Mouse (Mus musculus) brain, embryonic 18.5 days (tissue): ENCODE measurements at regions not wholly inside any gene's neighbourhood (a gene's known extent, or its start where the extent isn't known, plus 50 kb on each side); places are given as distances from the start of the nearest gene placed in this dataset.
A peak's percentile ranks its signal among the peaks of the same experiment; 100 is the strongest.

Experiments used
- DNase-seq: peaks from one replicate; pipeline ENCODE4 v3.0.0-alpha.2; 2012; ENCODE audit warnings: low read depth, low spot score

DNA sequence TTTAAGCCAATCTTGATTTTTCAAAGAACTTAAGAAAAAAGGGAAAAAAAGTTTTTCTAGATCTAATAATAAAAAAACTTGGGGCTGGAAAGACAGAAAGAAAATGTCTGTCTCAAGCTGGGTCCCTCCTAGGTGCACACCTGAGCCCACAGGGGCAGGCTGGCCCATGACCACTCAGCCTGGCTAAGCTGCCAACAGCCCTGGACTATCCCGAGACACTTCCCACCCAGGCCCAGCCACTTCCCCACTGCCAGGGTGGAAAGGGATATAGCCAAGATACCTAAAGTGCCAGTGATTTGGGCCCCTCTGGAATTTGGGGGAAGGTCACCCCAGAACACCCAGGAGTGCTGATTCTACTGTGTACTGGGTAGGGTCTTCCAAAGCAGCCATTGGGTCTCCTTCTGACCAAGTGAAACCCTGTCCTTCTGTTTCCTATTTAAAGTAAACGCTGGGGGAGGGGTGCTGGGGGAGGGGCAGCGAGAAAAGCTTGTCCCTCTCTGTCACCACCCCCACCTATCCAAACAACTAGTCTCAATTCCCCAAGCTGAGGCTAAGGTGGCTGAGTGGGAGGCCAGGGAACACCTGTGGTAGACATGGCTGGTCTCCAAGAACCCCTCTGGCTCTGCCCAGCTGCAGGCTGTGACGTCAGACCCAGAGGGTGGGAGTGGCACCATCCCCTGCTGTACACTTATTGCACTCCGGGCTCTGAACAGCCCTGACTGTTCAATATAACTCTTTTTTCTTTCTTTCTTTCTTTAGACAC is 62.6 kb downstream of the Mcfd2 start:
- no peak for DNase-seq

GRCm38 (mm10) chr17:87202490-87202889 is 63.2 kb downstream of the Mcfd2 start:
- no peak for DNase-seq

DNA sequence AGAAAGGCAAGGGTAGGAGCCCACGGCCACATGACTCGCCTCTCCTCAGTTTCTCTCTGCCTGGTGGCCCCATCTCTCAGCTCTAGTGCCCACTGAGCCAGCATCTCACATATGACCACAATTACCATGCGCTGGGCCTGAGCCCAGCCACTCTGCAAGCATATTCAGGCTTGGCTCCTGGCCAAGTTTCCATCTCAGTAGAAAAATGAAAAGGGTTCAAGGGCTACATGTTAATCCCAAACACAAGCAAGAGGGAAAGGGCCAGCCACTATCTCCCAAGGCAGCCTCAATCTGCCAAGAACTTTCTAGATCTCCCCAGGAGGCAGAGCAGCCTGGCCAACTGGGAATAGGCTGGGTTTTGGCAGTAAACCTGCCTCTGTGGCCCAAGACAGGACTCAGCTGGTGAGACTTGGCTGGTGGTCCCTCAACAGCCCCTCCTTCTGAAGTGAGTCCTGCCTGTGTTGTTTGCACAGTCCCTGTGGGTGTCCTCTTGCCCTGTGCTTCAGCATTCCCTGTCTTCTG is 65.0 kb downstream of the Mcfd2 start:
- peak; percentile 36 for DNase-seq

DNA sequence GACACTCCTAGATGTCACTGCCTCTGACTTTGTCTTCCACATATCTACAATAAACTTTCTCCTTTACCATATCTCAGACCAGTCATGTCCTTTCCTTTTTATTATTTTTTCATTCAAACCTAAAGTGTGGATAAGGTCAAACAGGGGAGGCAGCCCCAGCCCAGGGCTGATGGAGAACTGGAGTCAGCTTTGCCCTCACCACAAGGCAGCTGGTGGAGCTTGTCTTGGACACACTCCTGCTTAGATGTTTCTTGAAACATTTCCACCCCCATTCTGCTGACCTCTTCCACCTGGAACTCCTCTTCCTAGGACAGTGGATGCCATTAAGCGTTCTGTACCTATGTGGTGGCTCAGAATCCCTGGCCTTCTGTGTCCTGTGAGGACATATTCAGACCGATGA is 65.6 kb downstream of the Mcfd2 start:
- no peak for DNase-seq

DNA sequence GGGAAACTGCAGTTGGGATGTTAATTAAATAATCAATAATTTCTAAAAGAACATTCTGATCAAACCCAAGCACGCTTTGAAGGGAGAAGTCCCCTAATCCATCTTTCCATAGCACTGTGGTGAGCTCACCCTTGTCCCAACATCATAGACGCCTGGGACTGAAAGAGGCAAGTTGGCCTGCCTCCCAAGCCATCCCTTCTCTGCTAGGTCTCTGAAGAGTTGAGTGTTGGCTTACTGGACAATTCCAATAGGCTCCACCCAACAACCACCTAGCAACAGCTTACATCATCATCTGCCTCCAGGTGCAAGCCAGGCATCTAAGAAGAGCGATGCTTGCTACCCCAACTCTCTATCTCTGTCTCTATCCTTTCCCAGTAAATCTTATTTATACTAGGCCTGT is 66.6 kb downstream of the Mcfd2 start:
- no peak for DNase-seq

DNA sequence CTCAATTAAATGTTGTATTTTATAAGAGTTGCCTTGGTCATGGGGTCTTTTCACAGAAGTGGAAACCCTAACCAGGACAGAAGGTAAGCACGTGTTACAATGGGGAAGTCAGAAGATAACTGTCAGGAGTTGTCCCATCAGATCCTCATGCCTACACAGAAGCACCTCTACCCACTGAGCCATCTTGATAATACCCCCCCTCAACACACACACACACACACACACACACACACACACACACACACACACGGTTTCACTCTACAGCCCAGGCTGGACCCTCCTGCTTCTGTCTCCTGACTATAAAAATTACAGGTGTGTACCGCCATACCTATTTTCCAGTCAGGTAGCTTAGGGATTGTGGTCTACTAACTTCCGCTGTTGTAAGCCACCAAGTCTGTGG is 68.3 kb downstream of the Mcfd2 start:
- DNase-seq, result no peak

- no peak for DNase-seq
These were observed 71.1 kb downstream of the Mcfd2 start for GRCm38 (mm10) chr17:87194639-87195038.

DNA sequence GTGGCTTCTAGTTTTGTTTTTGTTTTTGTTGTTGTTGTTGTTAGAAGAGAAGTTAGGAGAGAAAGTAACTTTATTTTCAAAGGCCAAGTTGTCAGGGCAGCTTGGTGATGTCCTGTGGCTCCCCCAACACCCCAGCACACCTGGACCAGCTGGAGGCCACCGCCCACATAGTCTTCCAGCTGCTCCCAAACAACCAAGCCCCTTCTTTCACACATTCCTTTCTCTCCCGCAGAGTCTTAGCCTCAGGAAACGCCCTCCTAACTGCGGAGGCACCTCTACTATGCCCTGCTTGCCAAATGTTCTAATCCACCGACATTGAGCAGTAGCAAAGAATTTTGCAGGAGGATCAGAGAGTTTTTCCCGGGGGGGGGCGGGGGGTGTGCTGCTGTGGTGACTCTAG is 72.3 kb downstream of the Mcfd2 start:
- no peak for DNase-seq

GRCm38 (mm10) chr17:87189670-87190069 is 76.1 kb downstream of the Mcfd2 start:
- DNase-seq, result no peak
